Mouse (Mus musculus) inflammation-experienced regulatory T-cells, adult 6 months (primary cell): ENCODE results near the gene Slc25a33. TPM values are rescaled to one million over a fixed set of nuclear protein-coding genes. Genes with fewer than 3 reads are reported as not detected.

Experiments
- polyA plus RNA-seq, 3 experiments: library from polyadenylated mRNA; unstranded; fragments of 100-300 nt; shearing (Covaris generic); gene quantifications; one replicate each; pipeline ENCODE4 v1.2.1; 2017

The Slc25a33 gene
- polyA plus RNA-seq, 3 experiments from 2014 or later, result 2.5 to 7.1 (median 3.4) TPM

Other genes with a start within 250 kb of the Slc25a33 start
- gene Clstn1, start 187.8 kb downstream of the Slc25a33 start, polyA plus RNA-seq, result 1 to 10 TPM; 5.4 to 7.5 (median 6.3) TPM
- gene Pik3cd, start 71.7 kb downstream of the Slc25a33 start, polyA plus RNA-seq, result 100 to 1,000 TPM; 108 to 124 (median 115) TPM
- 1 to 10 TPM; 4.6 to 8.9 (median 6.0) TPM for gene Tmem201, start 36.2 kb downstream of the Slc25a33 start, polyA plus RNA-seq
- gene Spsb1, start 180.8 kb upstream of the Slc25a33 start, polyA plus RNA-seq, result 1 to 10 TPM; 1.7 to 8.9 (median 7.9) TPM
- gene H6pd, start 234.7 kb upstream of the Slc25a33 start, polyA plus RNA-seq, result 1 to 10 TPM; 4.1 to 5.9 (median 5.0) TPM